Mouse (Mus musculus) thymus, adult 2 months (tissue): ENCODE data around the gene Pou3f1. TPM values are rescaled to one million over a fixed set of nuclear protein-coding genes. Genes with fewer than 3 reads are reported as not detected.

Experiments used
- DNase-seq: peaks from one replicate; pipeline ENCODE4 v3.0.0; 2021
- H3K27ac ChIP-seq: fragments of 200-500 bp; 2 replicates; pipeline ENCODE4 v1.5.1; 2012; ENCODE audit warnings: low read length, control low read depth; ENCODE audit not compliant: control insufficient read depth, insufficient read depth
- H3K27me3 ChIP-seq: fragments of 200-500 bp; 2 replicates; pipeline ENCODE4 v1.6.1; 2012; ENCODE audit warnings: mild to moderate bottlenecking, low read length, moderate library complexity, mixed read lengths; ENCODE audit not compliant: control insufficient read depth, insufficient read depth
- H3K36me3 ChIP-seq: fragments of 200-500 bp; 2 replicates; pipeline ENCODE4 v1.6.1; 2012; ENCODE audit warnings: mild to moderate bottlenecking, low read length, moderate library complexity; ENCODE audit not compliant: control insufficient read depth, insufficient read depth
- H3K4me1 ChIP-seq: fragments of 200-500 bp; replicated peaks from 2 replicates; pipeline ENCODE4 v1.6.1; 2012; ENCODE audit warnings: low read length; ENCODE audit not compliant: control insufficient read depth, insufficient read depth
- H3K4me3 ChIP-seq: fragments of 200-500 bp; 2 replicates; pipeline ENCODE4 v1.5.1; 2012; ENCODE audit warnings: mild to moderate bottlenecking, low read length, control low read depth, moderate library complexity; ENCODE audit not compliant: control insufficient read depth, insufficient read depth
- CTCF ChIP-seq: fragments of 200-500 bp; IDR thresholded peaks from 2 replicates; pipeline ENCODE4 v1.5.1; 2012; ENCODE audit warnings: mild to moderate bottlenecking, control low read depth, low read length, moderate library complexity, borderline replicate concordance; ENCODE audit not compliant: control insufficient read depth, poor library complexity, insufficient read depth; ENCODE audit errors: extremely low read depth
- POLR2A ChIP-seq: fragments of 200-500 bp; IDR thresholded peaks from 2 replicates; pipeline ENCODE4 v1.6.1; 2012; ENCODE audit warnings: mild to moderate bottlenecking, low read length, control low read depth, moderate library complexity; ENCODE audit not compliant: control insufficient read depth, poor library complexity, insufficient read depth; ENCODE audit errors: extremely low read depth
- WGBS: fragments of 180-500 bp; shearing (Covaris S2); methylation state at CpG from one replicate; pipeline ENCODE4 v1.1.7; 2018; 5-methylcytosine and 5-hydroxymethylcytosine counted together
- polyA plus RNA-seq: library from polyadenylated mRNA; depleted of rRNA; stranded (reverse); fragments of >200 nt; gene quantifications from 2 replicates; pipeline ENCODE4 v1.2.3, GENCODE M21; 2012

Pou3f1 gene
- polyA plus RNA-seq, 1 experiment: 0.38 TPM

DNA sequence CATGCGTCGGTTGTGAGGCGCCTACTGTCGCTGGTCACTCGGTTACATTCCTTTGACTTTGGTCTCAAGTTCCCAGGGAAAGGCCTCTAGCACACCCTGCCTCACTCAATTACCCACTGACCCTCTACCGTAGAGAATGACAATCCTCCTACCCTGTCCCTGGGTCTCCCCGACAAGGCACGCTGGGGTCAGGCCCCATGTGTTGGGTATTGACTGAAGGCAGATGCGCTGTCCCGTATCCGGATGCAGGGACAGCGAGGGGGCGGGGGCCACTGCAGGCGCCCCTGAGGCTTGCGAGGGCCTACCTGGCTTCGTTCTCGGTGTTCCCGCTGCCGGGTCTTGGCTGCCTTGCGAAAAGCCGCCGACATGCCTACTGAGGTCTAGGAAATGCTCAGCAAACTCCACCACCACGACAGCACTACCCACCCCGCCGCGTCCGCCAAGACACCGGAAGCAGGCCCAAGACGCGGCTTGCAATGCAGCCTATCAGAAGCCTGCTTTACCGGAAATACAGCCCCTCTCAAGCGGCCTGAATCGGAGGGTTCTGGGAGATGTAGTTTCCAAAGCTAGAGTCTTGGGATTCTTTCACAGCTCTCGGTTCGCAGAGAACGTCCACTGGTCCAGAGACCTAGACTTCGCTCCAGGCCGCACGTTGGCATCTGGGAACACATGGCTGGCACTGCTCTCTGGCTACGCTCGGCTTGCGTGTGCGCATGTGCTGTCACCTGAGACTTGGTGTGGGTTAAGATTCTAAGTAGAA, 36.7 kb downstream of the Pou3f1 start, which contains the start of gene Utp11:
Utp11 (minus strand) TSS at position 466 of the 760 bp plus-strand sequence.
- under 1% methylated on average over 43 of the region's 43 CpGs for WGBS
- no peaks in the 10 kb centered on the region for H3K36me3 ChIP-seq
- peak; percentile 85 for DNase-seq

DNA sequence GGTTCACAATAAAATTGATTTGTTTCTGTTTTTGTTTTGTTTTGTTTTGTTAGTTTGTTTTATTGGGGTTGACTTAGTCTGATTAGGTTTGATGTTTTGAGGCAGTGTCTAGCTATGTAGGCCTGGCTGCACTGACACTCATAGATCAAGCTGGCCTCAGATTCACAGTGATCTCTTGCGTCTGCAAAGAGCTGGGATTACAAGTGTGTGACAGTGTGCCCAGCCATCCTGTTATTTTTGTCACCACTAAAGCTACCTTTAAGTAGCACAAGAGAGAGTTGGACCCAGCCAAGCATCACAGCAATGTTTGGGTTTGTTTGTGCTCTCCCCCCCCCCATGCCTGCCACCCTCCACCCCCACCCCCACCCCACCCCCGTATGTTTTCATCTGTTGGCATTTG, 38.0 kb downstream of the Pou3f1 start:
- Histone ChIP-seq H3K27me3 (no peaks in the 10 kb centered on the region), H3K27ac (no peak overlapping the region), H3K36me3 (no peaks in the 10 kb centered on the region), H3K4me1 (peaks cover 19% of the 10 kb centered on the region), H3K4me3 (no peak overlapping the region)
- no peak for DNase-seq
- WGBS: 100% methylated on average over 2 of the region's 2 CpGs
- TF ChIP-seq POLR2A (no peak), CTCF (no peak)

More for the DNA sequence above, 36.7 kb downstream of the Pou3f1 start, which contains the start of gene Utp11:
- peak; percentile 48; the same call in 1 of the 2 replicates for TF ChIP-seq CTCF
- peak; percentile 56; the same call in 1 of the 2 replicates for TF ChIP-seq POLR2A
- Histone ChIP-seq H3K27me3 (no peaks in the 10 kb centered on the region), H3K4me1 (peaks cover 19% of the 10 kb centered on the region), H3K27ac (no peak within 1 kb of the TSS), H3K4me3 (peak within 1 kb of the TSS; percentile 83)

DNA sequence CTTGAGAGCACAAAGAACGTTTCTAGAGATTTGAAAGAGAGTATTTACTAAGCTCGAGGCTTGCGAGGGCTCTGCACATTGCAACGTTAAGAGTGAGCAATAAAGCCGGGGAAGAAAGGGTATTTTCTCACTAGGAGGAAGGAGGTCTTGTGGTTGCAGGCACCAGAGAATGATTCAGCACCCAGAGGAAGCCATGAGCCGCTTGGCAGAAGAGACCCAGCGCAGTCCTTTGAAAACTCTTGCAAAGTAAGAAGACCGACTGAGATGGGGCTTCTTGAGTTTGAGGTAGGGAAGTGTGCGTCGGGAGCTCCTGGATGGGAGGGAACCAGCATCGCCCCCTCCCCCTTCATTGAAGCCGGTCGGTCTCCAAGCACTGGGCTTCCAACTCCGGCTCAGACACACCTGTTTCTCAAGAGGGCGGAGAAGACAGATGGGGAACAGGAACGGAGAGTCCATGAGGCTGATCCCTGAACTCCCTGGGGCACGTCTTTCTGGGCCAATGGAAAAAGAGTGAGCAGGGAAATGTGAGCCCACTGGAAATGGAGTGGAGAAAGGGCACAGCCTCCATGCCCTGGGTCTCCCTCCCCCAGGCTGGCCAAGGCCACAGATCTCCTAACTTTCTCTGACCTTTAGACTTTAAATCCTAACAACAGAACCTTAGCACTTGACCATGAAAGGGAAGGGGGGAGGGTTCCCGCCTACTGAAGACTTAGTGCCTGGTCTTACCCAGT, 39.3 kb downstream of the Pou3f1 start:
- Histone ChIP-seq H3K36me3 (no peaks in the 10 kb centered on the region), H3K4me3 (peak overlapping the region; percentile 29), H3K27ac (peak overlapping the region; percentile 20; the same call in 1 of the 2 replicates), H3K4me1 (peaks cover 26% of the 10 kb centered on the region), H3K27me3 (no peaks in the 10 kb centered on the region)
- DNase-seq: peak; percentile 37
- no peak for TF ChIP-seq POLR2A
- TF ChIP-seq CTCF: no peak
- 2% methylated on average over 18 of the region's 18 CpGs for WGBS

DNA sequence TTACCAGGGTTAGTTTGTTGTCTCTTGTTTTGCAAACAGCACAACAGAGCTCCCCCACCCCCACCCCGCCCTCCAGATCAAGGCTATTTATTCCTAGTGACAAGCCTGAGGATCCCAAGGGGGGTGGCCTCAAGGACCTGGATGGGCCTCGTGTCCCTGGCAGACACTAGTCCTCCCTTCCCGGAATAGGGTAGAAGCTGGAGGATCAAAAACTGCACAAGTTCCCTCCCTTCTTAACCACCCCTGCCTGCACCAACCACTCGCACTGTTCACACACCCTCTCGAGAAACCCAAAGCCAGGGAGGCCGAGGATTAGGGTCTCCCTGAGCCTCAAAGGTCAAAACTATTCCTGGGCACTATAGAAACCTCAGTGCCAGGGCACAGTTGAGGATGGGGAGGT, 43.2 kb downstream of the Pou3f1 start:
- WGBS: 37% methylated on average over 6 of the region's 6 CpGs
- DNase-seq: peak; percentile 23
- Histone ChIP-seq H3K27me3 (no peaks in the 10 kb centered on the region), H3K4me3 (no peak overlapping the region), H3K4me1 (peaks cover 46% of the 10 kb centered on the region), H3K27ac (no peak overlapping the region), H3K36me3 (no peaks in the 10 kb centered on the region)
- TF ChIP-seq CTCF (no peak), POLR2A (no peak)

DNA sequence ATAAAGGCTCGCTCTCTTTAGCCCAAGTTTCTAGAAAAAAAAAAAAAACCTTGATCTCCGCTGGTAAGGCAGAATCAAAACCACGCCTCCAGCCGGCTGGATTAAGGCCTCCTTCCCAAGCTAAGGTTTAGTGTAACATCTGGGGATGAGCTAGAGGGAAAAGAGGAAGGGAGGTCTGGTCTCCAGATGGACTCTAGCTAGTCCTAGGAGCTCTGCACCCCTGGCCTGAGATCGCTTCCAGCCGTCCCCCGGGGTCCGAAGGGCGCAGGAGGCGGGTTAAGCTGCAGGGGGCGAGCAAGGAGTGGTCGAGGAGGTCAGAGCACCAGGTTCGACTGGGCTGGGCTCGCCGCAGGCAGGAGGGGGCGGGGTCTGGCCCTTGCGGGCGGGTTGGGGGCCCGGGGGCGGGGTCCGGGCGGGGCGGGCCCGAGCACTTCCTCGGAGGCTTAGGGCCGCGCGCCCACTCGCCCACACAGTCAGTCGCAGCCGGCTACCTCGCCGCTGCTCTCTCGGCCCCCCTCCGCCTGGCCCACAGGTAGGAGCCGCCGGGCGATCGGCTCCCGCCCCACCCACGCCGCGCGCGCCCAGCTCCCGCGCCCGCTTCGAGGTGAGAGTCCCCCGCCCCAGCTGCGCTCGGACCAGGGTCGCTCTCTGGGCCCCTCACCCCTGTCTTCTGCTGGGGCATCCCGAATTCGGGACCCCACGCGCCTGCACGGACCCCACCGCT, 43.8 kb downstream of the Pou3f1 start, which contains the start of gene Fhl3:
Fhl3 (plus strand) TSS at position 454 of the 724 bp plus-strand sequence.
- no peak for TF ChIP-seq CTCF
- TF ChIP-seq POLR2A: 0 out of 2 replicates have a peak, but pooled peaks have one; percentile 47
- Histone ChIP-seq H3K4me1 (peaks cover 52% of the 10 kb centered on the region), H3K4me3 (peak within 1 kb of the TSS; percentile 100), H3K27me3 (no peaks in the 10 kb centered on the region), H3K36me3 (no peaks in the 10 kb centered on the region), H3K27ac (peak within 1 kb of the TSS; percentile 60; the same call in 1 of the 2 replicates)
- WGBS: under 1% methylated on average over 58 of the region's 59 CpGs
- peak; percentile 76 for DNase-seq
